Mouse (Mus musculus): ENCODE measurements at regions not wholly inside any gene's neighbourhood (a gene's known extent, or its start where the extent isn't known, plus 50 kb on each side); places are given as distances from the start of the nearest gene placed in this dataset.
A peak's percentile ranks its signal among the peaks of the same experiment; 100 is the strongest.

- DNase-seq, result no peak
Measured at GRCm38 (mm10) chr11:111858111-111858510, 792.1 kb downstream of the Kcnj2 start.

GRCm38 (mm10) chr11:111865143-111865542 lies 799.2 kb downstream of the Kcnj2 start:
- no peak for DNase-seq

GRCm38 (mm10) chr11:111875406-111875805 lies 809.4 kb downstream of the Kcnj2 start:
- no peak for DNase-seq

GRCm38 (mm10) chr11:111880146-111880545 lies 814.2 kb downstream of the Kcnj2 start:
- DNase-seq, result no peak

- DNase-seq, result peak in 1 of 2 experiments; percentile 2
Measured at GRCm38 (mm10) chr11:111890026-111890425, 824.1 kb downstream of the Kcnj2 start.

DNA sequence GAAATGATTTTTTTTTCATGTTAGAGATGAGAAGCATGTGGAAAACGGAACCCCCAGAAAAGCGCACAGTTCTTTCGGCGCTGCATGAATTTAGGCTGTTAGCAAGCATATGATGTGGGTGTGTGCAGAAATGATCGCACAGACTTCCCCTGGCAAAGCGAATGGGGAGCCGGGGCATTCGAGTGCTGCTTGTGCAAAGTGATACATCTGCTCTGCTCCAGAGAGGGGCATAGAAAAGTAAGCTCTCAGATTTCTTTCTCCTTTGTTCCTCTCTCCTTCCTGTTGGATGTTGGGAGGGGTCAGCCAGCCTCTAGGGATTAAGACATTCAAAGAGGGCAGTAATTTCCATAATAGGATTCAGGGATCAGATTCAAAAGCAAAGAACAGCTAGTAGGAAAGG lies 827.9 kb downstream of the Kcnj2 start:
- DNase-seq, result no peak

DNA sequence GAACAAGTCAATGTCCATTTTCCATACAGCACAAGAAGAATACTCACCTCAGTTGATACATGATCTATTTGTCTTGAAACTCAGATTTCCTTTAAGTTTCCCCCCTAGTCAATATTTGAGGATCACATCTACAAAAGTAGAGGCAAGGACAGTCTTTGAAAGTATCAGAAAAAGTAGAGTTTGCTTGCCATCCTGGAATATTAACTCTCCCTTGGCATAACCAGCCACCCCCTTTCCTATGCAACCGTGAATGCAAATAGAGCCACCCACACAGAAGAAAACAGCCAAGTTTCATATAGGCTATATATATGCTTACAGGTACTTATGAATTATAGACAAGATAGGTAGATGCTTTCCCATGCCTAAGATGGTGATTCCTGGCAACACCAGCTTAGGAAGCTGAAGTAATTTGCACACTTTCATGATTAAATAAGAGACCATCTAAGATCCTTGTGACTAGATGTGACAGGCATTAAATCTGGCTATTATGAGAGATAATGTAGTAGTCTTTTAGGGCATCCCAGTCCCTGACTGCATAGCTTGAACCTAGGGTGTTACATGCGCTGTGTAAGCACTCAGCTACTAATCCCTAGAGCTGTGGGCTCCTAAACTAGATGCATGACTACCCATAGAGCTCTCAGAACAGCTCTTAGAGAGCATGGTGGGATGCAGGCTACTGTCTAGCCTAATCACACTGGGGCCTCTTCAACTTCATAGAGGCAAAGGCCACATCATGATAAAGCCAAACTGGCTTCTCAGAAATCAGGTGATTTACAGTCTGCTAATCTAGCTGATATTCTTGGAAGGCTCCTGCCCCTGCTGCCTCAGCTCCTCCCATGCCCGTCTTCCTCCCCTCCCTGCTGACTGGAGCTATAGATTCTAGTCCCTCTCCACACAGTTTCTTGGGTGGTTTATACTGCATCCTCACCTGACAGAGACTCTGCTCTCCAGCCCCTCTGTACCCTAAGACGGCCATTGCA lies 829.5 kb downstream of the Kcnj2 start:
- DNase-seq, result no peak

DNA sequence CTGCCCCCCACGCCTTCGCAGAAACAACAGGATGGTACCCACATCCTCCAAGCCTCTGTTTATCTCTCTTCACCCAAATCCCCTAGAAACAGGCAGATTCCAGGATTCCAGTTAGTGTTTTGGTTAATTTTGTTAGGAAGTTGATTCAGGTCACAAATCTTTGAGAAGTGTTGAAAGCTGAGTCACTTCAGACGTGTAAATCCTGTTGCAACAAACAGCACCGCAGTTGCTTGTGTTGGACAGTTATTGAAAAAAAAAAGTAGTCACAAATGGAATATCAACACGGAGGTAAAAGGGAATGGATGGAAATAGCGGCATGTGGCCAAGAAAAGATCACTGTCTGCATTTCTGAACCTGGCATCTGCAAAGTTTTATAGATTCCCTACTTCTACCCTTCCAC lies 831.0 kb downstream of the Kcnj2 start:
- DNase-seq, result no peak

DNA sequence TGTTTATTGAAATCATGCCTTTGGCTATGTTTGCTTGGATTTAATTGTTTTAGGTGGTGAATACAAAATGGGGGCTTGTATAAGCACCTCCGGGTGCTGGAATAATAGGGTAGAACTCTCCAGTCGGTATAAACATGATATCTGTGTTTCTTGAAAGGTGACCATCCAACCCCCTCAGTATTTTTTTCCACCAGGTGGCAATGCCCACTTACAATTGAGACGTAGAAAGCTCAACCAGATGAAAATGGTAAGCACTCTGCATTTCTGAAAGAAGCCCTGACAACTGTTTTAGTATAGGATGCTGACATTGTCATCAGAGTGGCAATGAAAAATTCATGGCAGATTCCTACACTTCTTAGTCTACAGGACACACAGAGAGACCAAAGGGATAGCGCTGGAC lies 838.1 kb downstream of the Kcnj2 start:
- DNase-seq, result peak; percentile 22 to 27

GRCm38 (mm10) chr11:111913891-111914290 lies 847.9 kb downstream of the Kcnj2 start:
- DNase-seq, result no peak

GRCm38 (mm10) chr11:111926336-111926735 lies 855.7 kb upstream of the Sox9 start:
- DNase-seq, result no peak

DNA sequence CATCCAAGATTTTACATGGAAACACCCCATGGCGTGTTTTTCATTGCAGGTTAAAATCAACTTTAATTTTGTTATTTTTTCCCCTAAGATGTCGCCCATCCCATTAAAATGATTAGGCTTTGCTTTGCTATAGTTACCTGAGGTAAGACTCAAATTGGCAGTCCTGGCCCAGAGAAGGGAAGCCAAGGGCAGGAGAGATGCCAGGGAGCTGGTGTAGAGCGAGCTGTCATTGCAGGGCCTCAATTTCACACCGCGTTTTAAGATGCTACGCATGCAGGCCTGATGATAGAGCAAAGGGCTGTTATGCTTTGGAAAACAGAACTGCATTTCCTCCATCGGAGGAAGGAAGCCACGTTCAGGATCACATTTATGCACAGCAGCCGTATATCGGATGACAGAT lies 852.7 kb upstream of the Sox9 start:
- DNase-seq, result peak; percentile 64 to 65

- no peak for DNase-seq
Measured at GRCm38 (mm10) chr11:111932052-111932451, 850.0 kb upstream of the Sox9 start.

GRCm38 (mm10) chr11:111944282-111944681 lies 837.7 kb upstream of the Sox9 start:
- no peak for DNase-seq

GRCm38 (mm10) chr11:111945806-111946205 lies 836.2 kb upstream of the Sox9 start:
- no peak for DNase-seq

- DNase-seq, result no peak
Measured at GRCm38 (mm10) chr11:111947671-111948070, 834.4 kb upstream of the Sox9 start.

DNA sequence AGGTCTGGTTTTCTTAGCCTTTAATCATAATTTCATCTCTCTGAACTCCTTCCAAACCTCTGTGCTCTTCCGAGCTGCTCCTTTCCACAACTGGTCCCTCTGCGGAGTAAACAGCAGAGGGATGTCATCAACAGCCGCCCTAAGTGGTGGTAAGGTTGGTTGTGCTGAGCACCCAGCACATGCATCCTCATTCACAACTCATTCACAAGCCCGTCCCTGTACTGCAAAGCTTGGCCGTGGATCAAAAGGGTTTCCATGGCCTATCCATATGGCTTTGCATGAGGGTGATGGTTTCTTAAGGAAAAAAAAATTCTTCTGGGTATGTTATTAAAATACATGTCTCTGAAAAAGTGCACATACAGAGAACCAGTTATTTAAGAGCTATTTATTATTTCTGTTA lies 828.6 kb upstream of the Sox9 start:
- DNase-seq, result no peak

DNA sequence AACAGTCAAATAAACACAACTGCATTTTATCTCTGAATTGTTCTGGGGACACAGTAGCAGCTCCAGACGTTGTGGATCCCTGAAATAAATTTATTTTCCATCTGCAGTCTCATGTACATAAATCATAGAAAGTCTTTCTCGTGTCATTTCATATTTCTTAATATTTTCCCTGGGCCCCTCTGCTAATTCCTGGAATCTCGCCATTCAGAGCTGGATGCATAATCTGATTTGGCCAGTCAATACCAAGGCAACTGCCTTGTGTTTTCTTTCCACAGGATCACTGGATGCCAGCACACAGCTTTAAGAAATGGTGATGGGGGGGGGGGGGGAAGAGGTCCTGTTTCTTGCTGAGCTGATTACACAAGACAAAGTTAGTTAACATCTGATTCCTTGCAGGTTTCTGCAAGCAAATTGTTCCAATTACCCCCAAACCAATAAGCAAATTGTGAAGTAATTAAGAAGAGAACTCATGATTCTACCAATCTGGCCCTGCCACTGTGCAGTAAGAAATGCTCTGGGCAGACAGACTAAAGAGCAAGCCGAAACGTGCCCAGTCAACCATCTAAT lies 824.2 kb upstream of the Sox9 start:
- no peak for DNase-seq

DNA sequence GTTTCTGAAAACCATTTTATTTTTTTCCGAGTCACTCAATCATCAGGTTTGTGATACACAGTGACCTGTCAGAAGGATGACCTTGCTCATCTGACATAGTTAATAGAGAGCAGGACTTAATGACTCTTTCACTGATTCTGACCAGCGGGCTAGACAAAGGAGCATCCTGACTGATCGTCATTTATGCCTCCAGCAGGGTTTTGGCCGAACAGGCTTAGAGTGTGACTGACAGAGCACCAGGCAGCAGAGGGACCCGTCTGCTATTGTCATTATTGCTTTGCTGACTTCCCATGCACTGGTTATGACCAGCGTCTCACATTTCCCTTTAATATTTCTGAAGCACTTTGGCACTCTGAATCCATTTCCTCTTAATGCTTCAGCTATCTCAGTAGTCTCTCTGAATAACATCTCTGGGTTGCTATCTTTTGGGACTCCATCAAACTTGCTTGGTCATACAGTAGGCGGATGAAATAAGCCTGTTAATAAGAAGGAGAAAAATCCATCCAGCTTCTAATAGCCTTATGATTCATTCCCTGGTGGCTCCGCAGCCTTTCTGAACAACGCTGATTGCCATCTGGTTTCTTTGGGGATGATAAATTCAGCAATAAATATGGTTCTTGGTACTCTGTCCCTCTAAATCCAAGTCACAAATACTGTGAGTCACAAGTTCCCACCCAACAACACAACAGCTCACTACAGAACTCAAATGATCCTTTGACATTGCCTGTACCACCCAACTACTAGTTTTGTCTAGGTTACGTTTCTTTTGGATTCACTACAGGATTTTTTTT lies 820.8 kb upstream of the Sox9 start:
- peak; percentile 24 to 46 for DNase-seq

DNA sequence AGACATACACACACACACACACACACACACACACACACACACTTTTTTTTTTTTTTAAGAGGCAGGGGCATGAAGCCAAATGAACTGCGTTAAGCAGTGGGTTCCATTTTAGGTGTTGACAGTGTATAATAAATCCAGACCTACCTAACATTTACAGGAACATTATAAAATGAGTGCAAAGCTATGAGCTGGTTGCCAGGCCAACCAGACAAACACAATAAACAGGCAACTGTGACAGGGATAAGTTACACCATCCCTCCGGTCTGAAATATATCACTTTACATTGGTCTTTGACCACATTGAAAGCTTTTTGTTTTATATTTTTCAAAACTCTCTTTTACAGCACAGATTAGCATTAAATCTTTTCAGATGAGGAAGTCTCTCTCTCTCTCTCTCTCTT lies 820.2 kb upstream of the Sox9 start:
- DNase-seq, result no peak

GRCm38 (mm10) chr11:111964066-111964465 lies 818.0 kb upstream of the Sox9 start:
- peak; percentile 14 to 42 for DNase-seq

- peak in 1 of 2 experiments; percentile 20 for DNase-seq
Measured at GRCm38 (mm10) chr11:111966401-111966800, 815.6 kb upstream of the Sox9 start.

GRCm38 (mm10) chr11:111971001-111971400 lies 811.0 kb upstream of the Sox9 start:
- no peak for DNase-seq
